Mouse (Mus musculus) myocyte (in vitro differentiated cells): Measurements from ENCODE around the gene Trmo.

Experiments
- E2F4 ChIP-seq: IDR thresholded peaks from one replicate; pipeline ENCODE4 v1.6.1; 2011; ENCODE audit warnings: mild to moderate bottlenecking, control low read depth, moderate library complexity; ENCODE audit not compliant: insufficient read depth
- MAX ChIP-seq: IDR thresholded peaks from one replicate; pipeline ENCODE4 v1.6.1; 2011; ENCODE audit warnings: low read depth, mild to moderate bottlenecking, control low read depth
- MYOD1 ChIP-seq, 3 experiments: IDR thresholded peaks; one replicate each; pipeline ENCODE4 v1.6.1; 2011; ENCODE audit warnings: control low read depth in 2 of 3, low read depth in 2 of 3, mild to moderate bottlenecking in 2 of 3, moderate library complexity in 1 of 3; ENCODE audit not compliant: insufficient read length in 2 of 3, control insufficient read depth in 1 of 3
- MYOG ChIP-seq, 3 experiments: IDR thresholded peaks; one replicate each; pipeline ENCODE4 v1.6.1; 2011; ENCODE audit warnings: control low read depth in 2 of 3, low read depth in 2 of 3, mild to moderate bottlenecking in 2 of 3; ENCODE audit not compliant: insufficient read length in 2 of 3, control insufficient read depth in 1 of 3, insufficient read depth in 1 of 3
- POLR2A ChIP-seq: IDR thresholded peaks from one replicate; pipeline ENCODE4 v1.6.1; 2011; ENCODE audit warnings: low read depth, mild to moderate bottlenecking, control low read depth, moderate library complexity; ENCODE audit not compliant: insufficient read length
- POLR2AphosphoS2 ChIP-seq: IDR thresholded peaks from one replicate; pipeline ENCODE4 v1.6.1; 2011; ENCODE audit warnings: low read depth, control low read depth; ENCODE audit not compliant: insufficient read length
- REST ChIP-seq: IDR thresholded peaks from one replicate; pipeline ENCODE4 v1.6.1; 2011; ENCODE audit warnings: mild to moderate bottlenecking, control low read depth, moderate library complexity; ENCODE audit not compliant: insufficient read depth, insufficient read length
- TCF12 ChIP-seq: IDR thresholded peaks from one replicate; pipeline ENCODE4 v1.6.1; 2011; ENCODE audit warnings: mild to moderate bottlenecking, control low read depth; ENCODE audit not compliant: poor library complexity, insufficient read depth, severe bottlenecking
- USF1 ChIP-seq: IDR thresholded peaks from one replicate; pipeline ENCODE4 v1.6.1; 2011; ENCODE audit warnings: low read depth, mild to moderate bottlenecking, control low read depth, moderate library complexity

DNA sequence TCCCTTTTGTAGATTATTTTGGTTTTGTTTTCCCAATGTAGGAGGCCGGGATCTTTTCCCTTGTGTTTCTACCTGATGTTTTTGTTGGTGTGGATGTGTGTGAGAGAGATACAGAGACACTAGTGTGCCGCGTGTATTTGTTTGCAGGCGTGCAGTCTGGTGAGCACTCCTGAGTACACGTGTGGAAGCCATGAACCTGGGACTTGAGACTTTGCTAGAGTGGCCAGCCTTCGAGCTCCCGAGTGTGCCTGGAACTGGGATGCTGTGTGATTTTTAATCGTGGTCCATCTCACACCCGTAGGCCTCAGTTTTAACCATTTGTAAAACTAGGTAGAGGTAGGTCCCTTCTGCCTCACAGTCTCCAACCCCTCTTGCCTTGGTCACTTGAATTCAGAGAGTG is 40.3 kb downstream of the Trmo start:
- TF ChIP-seq MYOD1 (IDR thresholded peaks at IDR 0.05; ENCODE audit: control insufficient read depth in 1 of 3, insufficient read length in 2 of 3, low read depth in 2 of 3) = no peak
- no peak for TF ChIP-seq USF1
- TF ChIP-seq POLR2A = no peak
- TF ChIP-seq E2F4 = no peak
- no peak for TF ChIP-seq MAX
- TF ChIP-seq MYOG (IDR thresholded peaks at IDR 0.05; ENCODE audit: control insufficient read depth in 1 of 3, insufficient read depth in 1 of 3, insufficient read length in 2 of 3, low read depth in 2 of 3) = no peak
- no peak for TF ChIP-seq TCF12
- no peak for TF ChIP-seq POLR2AphosphoS2
- no peak for TF ChIP-seq REST
